Mouse (Mus musculus): ENCODE measurements around the gene Dync1i2. TPM values are rescaled to one million over a fixed set of nuclear protein-coding genes. Genes with fewer than 3 reads are reported as not detected.

Gene Dync1i2
- polyA plus RNA-seq, 1 experiment: not detected

DNA sequence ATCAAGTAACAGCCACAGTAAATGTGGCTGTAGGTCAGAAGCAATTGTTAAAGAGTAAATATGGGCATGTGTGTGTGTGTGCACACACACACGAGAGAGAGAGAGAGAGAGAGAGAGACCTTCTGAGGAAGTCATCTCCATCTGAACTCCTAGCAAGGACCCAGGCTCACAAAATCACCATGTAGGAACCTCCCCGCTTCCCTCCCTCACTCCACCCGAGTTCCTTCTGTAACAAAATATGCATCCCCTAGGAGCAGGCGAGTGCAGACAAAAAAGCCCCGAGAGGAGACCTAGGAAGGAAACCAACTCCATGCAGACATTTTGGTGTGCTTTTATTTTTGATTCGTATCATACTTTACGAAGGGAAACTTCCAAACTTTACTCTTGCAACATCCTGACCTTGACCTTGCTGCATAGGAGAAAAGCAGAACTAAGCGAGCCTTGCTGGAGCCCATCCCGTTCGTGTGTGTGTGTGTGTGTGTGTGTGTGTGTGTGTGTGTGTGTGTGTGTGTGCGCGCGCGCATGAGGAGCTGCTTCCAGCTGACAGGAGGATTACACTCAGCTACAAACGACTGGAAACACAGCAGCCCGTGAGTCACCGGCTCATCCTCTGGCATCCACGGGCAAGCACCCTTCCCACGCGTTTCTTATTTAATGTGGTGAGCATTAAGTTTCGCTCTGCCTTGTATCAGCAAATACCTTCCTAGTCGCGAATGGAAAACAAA is 62.6 kb downstream of the Dync1i2 start:
- TF ChIP-seq POLR2A (IDR thresholded peaks at IDR 0.05; ENCODE audit: insufficient read depth, low read depth, low read length): no peak
- Histone ChIP-seq H3K4me1 (ENCODE audit: control insufficient read depth, insufficient read depth, low read length) (peaks cover 24% of the 10 kb centered on the region), H3K4me3 (ENCODE audit: insufficient read depth, low read depth, low read length) (no peak overlapping the region), H3K27ac (ENCODE audit: insufficient read depth, low read depth, low read length) (peak overlapping the region; percentile 49)
- 23% methylated on average over 23 of the region's 23 CpGs for WGBS

DNA sequence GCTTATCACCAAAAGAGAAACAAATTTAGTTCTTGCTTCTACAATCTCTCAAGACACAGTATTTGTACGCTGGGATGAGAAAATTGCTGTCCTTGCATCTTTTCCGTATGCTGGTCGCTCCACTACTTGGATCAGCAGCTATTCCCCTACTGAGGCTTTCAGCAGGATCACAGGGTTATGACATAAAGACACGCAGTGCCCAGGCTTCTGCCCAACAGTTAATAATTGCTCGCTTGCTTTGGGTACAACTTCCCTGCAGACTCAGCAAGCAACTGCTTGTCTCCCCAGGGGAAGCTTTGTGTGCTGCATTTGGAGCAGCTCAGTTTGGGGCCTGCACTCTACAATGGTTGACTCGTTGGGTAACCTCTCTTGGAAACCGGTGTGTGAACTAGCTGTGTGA is 64.2 kb downstream of the Dync1i2 start:
- Histone ChIP-seq H3K4me3 (ENCODE audit: insufficient read depth, low read depth, low read length) (no peak overlapping the region), H3K4me1 (ENCODE audit: control insufficient read depth, insufficient read depth, low read length) (peaks cover 32% of the 10 kb centered on the region), H3K27ac (ENCODE audit: insufficient read depth, low read depth, low read length) (peak overlapping the region; percentile 61)
- WGBS: 51% methylated on average over 7 of the region's 7 CpGs
- TF ChIP-seq POLR2A (IDR thresholded peaks at IDR 0.05; ENCODE audit: insufficient read depth, low read depth, low read length): no peak
- TF ChIP-seq CTCF (IDR thresholded peaks at IDR 0.05; ENCODE audit: insufficient read depth, low read depth, low read length): no peak

DNA sequence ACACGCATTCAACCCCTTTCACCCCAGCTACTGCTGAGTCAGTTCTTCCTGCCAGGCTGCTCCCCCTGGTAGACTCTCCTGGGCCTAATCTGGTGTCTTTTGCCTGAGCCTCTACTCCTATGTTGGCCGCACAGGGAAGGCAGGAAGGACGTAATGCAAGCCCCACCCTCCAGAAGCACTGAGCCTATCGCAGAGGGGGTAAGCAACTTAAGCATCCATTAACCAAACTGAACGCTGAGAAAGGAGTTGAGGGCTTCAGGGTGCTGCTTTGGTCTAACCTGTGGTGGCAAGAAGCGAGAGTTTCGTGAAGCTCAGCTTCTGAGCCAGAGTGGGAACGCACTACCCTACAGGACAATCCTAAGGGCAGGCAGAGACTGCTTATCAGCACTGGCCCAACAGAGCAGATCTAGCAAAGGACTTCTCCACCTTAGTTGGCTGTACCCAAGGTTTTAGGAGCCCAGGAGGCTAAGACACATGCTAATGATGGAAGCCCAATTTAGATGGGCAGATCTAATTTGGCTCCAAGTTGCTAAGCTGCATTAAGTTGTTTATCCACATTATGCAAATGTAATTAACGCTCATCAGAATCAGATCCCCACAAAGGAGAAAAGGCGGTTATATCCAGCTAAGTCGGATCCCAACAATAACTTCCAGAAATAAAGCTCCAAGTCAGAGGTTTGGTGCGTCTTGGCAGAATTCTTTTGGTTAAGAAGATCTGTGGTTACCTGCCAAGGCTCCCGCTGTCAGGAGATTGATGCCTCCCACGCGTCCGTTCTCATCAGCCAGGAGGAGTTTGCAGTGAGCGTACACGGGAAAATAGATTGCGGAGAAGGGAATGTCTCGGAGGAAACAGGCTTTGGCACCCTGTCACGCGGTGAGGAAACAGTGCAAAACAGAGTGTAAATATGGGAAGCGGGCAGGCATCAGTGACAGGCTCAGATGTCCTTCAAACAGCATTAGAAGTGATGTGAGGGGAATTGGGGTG is 67.6 kb downstream of the Dync1i2 start:
- TF ChIP-seq CTCF (IDR thresholded peaks at IDR 0.05; ENCODE audit: insufficient read depth, low read depth, low read length): no peak
- TF ChIP-seq POLR2A (IDR thresholded peaks at IDR 0.05; ENCODE audit: insufficient read depth, low read depth, low read length): no peak
- Histone ChIP-seq H3K4me3 (ENCODE audit: insufficient read depth, low read depth, low read length) (no peak overlapping the region), H3K27ac (ENCODE audit: insufficient read depth, low read depth, low read length) (peak overlapping the region; percentile 45; the same call in 1 of the 2 replicates), H3K4me1 (ENCODE audit: control insufficient read depth, insufficient read depth, low read length) (peaks cover 38% of the 10 kb centered on the region)
- 44% methylated on average over 23 of the region's 23 CpGs for WGBS

DNA sequence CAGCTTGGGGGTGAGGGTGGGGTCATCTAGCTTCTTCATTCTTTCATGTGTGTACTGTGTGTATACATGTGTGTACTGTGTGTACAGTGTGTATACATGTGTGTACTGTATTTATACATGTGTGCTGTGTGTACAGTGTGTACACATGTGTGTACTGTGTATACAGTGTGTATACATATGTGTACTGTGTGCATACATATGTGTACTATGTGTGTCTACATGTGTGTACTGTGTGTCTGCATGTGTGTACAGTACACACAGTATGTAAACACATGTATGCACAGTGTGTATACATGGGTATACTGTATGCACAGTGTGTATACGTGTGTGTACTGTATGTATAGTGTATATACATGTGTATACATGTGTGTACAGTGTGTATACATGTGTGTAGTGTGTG is 70.5 kb downstream of the Dync1i2 start:
- no peak overlapping the region for H3K27ac ChIP-seq (ENCODE audit: insufficient read depth, low read depth, low read length)
- peaks cover 29% of the 10 kb centered on the region for H3K4me1 ChIP-seq (ENCODE audit: control insufficient read depth, insufficient read depth, low read length)
- H3K4me3 ChIP-seq (ENCODE audit: insufficient read depth, low read depth, low read length): no peak overlapping the region
- WGBS: 95% methylated on average over 1 of the region's 1 CpGs
- TF ChIP-seq CTCF (IDR thresholded peaks at IDR 0.05; ENCODE audit: insufficient read depth, low read depth, low read length): no peak
- no peak for TF ChIP-seq POLR2A (IDR thresholded peaks at IDR 0.05; ENCODE audit: insufficient read depth, low read depth, low read length)

DNA sequence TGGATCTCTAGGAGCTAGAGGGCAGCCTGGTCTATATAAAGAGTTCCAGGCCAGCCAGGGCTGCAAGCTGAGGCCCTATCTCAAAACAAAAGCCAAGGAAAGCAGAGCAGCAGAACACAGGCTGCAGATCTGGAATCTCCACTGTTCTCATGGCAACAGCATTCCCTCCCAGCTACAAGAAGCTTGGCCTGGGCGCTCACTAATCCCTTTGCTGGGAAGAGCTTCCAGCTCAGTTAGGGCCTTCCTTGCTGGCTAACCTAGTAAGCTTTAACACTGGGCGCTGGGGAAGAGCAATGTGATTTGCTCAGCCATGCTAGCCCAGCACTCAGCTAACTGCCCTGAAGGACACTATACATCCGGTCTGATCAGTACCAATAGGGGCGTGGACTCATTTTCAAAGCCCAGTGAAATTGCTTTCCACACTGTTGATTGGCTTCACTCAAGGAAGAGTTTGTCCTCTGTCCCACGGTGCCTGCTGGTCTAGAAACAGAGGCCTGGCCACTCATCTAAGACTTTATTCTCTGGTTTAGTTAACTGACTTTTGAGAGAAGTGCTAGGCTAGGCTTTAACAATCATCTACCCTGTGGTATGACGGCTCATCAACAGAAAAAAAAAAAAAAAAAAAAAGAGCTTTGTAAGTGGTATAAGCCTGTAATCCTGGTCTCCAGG is 78.7 kb downstream of the Dync1i2 start:
- no peak overlapping the region; the same call in 1 of the 2 replicates for H3K27ac ChIP-seq (ENCODE audit: insufficient read depth, low read depth, low read length)

DNA sequence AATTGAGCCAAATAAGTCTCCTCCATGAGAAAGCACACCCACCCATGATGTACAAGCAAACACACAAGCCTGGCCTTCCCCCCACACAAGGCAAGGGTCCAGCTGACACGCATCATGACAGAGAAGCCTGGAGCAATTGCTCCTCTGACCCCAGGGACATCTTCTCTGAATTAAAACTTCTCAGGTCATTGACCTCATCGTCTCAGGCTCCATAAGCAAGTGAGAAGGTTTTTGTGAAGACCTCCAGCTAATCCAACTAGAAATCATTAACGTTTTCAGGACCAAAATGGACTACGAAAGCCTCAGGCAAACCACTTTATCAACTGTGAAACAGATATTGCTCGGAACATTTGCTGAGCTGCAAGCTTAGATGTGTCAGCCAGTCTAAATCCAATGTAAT is 80.1 kb downstream of the Dync1i2 start:
- Histone ChIP-seq H3K4me1 (ENCODE audit: control insufficient read depth, insufficient read depth, low read length) (peaks cover 16% of the 10 kb centered on the region), H3K27ac (ENCODE audit: insufficient read depth, low read depth, low read length) (no peak overlapping the region), H3K4me3 (ENCODE audit: insufficient read depth, low read depth, low read length) (no peak overlapping the region)
- TF ChIP-seq POLR2A (IDR thresholded peaks at IDR 0.05; ENCODE audit: insufficient read depth, low read depth, low read length) (no peak), CTCF (IDR thresholded peaks at IDR 0.05; ENCODE audit: insufficient read depth, low read depth, low read length) (no peak)
- 81% methylated on average over 5 of the region's 5 CpGs for WGBS

More for the DNA sequence above, 78.7 kb downstream of the Dync1i2 start:
- TF ChIP-seq POLR2A (IDR thresholded peaks at IDR 0.05; ENCODE audit: insufficient read depth, low read depth, low read length): no peak
- TF ChIP-seq CTCF (IDR thresholded peaks at IDR 0.05; ENCODE audit: insufficient read depth, low read depth, low read length): no peak
- peaks cover 11% of the 10 kb centered on the region for H3K4me1 ChIP-seq (ENCODE audit: control insufficient read depth, insufficient read depth, low read length)
- WGBS: 43% methylated on average over 6 of the region's 6 CpGs
- no peak overlapping the region for H3K4me3 ChIP-seq (ENCODE audit: insufficient read depth, low read depth, low read length)

DNA sequence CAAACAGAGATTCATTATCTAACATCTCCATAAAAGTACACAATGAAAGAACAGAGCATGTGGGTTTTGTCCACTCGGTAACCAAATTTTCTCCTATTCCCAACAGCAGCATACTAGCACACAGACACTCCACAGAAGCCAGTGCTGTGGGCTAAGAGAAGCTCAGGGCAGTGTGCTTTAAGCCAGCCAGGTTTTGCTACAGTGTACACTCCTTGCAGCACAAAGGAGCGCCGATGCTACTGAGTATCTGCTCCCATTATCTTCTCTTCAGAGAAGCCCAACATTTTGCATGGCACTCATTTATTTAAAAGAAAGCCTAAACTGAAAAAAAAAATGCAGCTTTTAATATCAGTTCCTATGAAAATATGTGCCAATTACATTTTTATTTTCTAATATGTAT is 82.5 kb downstream of the Dync1i2 start:
- TF ChIP-seq POLR2A (IDR thresholded peaks at IDR 0.05; ENCODE audit: insufficient read depth, low read depth, low read length) (no peak), CTCF (IDR thresholded peaks at IDR 0.05; ENCODE audit: insufficient read depth, low read depth, low read length) (no peak)
- H3K27ac ChIP-seq (ENCODE audit: insufficient read depth, low read depth, low read length): no peak overlapping the region
- H3K4me1 ChIP-seq (ENCODE audit: control insufficient read depth, insufficient read depth, low read length): peaks cover 19% of the 10 kb centered on the region
- WGBS: 53% methylated on average over 3 of the region's 3 CpGs
- no peak overlapping the region for H3K4me3 ChIP-seq (ENCODE audit: insufficient read depth, low read depth, low read length)

DNA sequence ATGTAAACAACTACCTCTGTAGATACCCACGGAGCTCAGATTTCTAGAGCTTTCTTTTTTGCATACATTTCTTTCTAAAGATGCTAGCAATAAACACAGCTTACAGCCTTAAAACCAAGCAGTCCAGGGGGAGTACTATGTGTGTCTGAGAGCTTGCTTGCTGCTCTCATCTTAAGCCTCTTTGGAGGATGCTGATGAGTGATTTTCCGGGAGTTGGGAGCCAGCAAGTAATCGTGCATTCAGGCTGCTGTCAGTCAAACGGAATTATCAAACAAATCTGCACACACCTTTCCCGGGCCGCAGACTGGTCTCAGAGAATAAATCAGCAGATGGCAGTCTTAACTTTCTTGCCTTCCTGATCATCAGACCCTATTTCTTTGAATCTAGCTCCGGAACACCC is 83.0 kb downstream of the Dync1i2 start:
- no peak overlapping the region for H3K27ac ChIP-seq (ENCODE audit: insufficient read depth, low read depth, low read length)
- TF ChIP-seq CTCF (IDR thresholded peaks at IDR 0.05; ENCODE audit: insufficient read depth, low read depth, low read length): no peak
- TF ChIP-seq POLR2A (IDR thresholded peaks at IDR 0.05; ENCODE audit: insufficient read depth, low read depth, low read length): no peak
- WGBS: 25% methylated on average over 7 of the region's 7 CpGs

More for the DNA sequence above, 83.0 kb downstream of the Dync1i2 start:
- no peak overlapping the region for H3K4me3 ChIP-seq (ENCODE audit: insufficient read depth, low read depth, low read length)
- peaks cover 19% of the 10 kb centered on the region for H3K4me1 ChIP-seq (ENCODE audit: control insufficient read depth, insufficient read depth, low read length)
